Mouse (Mus musculus) macrophage (primary cell): ENCODE measurements around the gene Guca2a. TPM values are rescaled to one million over a fixed set of nuclear protein-coding genes. Genes with fewer than 3 reads are reported as not detected.
A peak's percentile ranks its signal among the peaks of the same experiment; 100 is the strongest.
"Not testable (repeated sequence)": the region's sequence is repeated elsewhere in the genome, so short reads cannot be mapped to it uniquely, and the experiment has no call there.

ENCODE experiments used
- H3K27ac ChIP-seq: fragments of 350-480 bp; formaldehyde crosslinking; 2 replicates; pipeline ENCODE4 v1.9.0; 2021
- H3K36me3 ChIP-seq: fragments of 350-480 bp; formaldehyde crosslinking; 2 replicates; pipeline ENCODE4 v1.9.0; 2021; ENCODE audit errors: inconsistent target
- H3K4me3 ChIP-seq: fragments of 350-480 bp; formaldehyde crosslinking; 2 replicates; pipeline ENCODE4 v1.9.0; 2021; ENCODE audit errors: inconsistent target
- H3K79me2 ChIP-seq: fragments of 350-480 bp; formaldehyde crosslinking; 2 replicates; pipeline ENCODE4 v1.9.0; 2021; ENCODE audit errors: inconsistent target
- WGBS: methylation state at CpG from one replicate; pipeline ENCODE4 v1.1.7; 2026; ENCODE audit warnings: inconsistent platforms; ENCODE audit not compliant: missing documents; 5-methylcytosine and 5-hydroxymethylcytosine counted together
- polyA plus RNA-seq: library from polyadenylated mRNA; stranded (reverse); fragments of 250-400 nt; gene quantifications from 3 replicates; pipeline ENCODE4 v1.2.4, GENCODE M21; 2018; ENCODE audit warnings: inconsistent platforms
- total RNA-seq, 78 experiments: library from RNA; depleted of rRNA; stranded (reverse); fragments of 250-400 nt; gene quantifications; 1 replicate in 9 of 78; 2 replicates in 24 of 78; 3 replicates in 43 of 78; 4 replicates in 2 of 78; pipeline ENCODE4 v1.2.4; 2018; ENCODE audit warnings: inconsistent platforms in 56 of 78

Gene Guca2a
- not detected for total RNA-seq (2018; cell fraction: chromatin; rRNA removed)
- total RNA-seq (2018; cell fraction: cytosol; rRNA removed) = not detected
- total RNA-seq (2018; cell fraction: nucleus; rRNA removed) = 1 to 10 TPM in 1 of 26 experiments, not detected in 25; 1.1 TPM
- polyA plus RNA-seq = not detected in 3 replicates

GRCm38 (mm10) chr4:119637176-119637845, at the start of gene Guca2a:
Gene Guca2a, plus strand, starts transcription at chr4:119637704.
- H3K4me3 ChIP-seq = no peak within 1 kb of the TSS
- H3K27ac ChIP-seq = no peak within 1 kb of the TSS
- no peaks in the 10 kb centered on the region for H3K36me3 ChIP-seq
- no peaks in the 10 kb centered on the region for H3K79me2 ChIP-seq
- WGBS = 70% methylated on average over 4 of the region's 4 CpGs

GRCm38 (mm10) chr4:119588037-119588436, 49.5 kb upstream of the Guca2a start:
- WGBS = 94% methylated on average over 2 of the region's 2 CpGs
- Histone ChIP-seq H3K36me3 (0 out of 2 replicates have a peak, but pooled peaks cover 4% of the 10 kb centered on the region), H3K4me3 (no peak overlapping the region), H3K27ac (no peak overlapping the region), H3K79me2 (peaks cover 86% of the 10 kb centered on the region)

GRCm38 (mm10) chr4:119589423-119589822, 48.1 kb upstream of the Guca2a start:
- H3K4me3 ChIP-seq = no peak overlapping the region
- WGBS = 100% methylated on average over 2 of the region's 2 CpGs
- H3K79me2 ChIP-seq = peaks cover 83% of the 10 kb centered on the region
- 0 out of 2 replicates have a peak, but pooled peaks cover 4% of the 10 kb centered on the region for H3K36me3 ChIP-seq
- no peak overlapping the region for H3K27ac ChIP-seq

GRCm38 (mm10) chr4:119590027-119590426, 47.5 kb upstream of the Guca2a start:
- no CpG with 5 or more reads among the region's 1 CpGs for WGBS
- H3K79me2 ChIP-seq = peaks cover 83% of the 10 kb centered on the region
- 0 out of 2 replicates have a peak, but pooled peaks cover 4% of the 10 kb centered on the region for H3K36me3 ChIP-seq
- H3K27ac ChIP-seq = no peak overlapping the region
- H3K4me3 ChIP-seq = no peak overlapping the region

GRCm38 (mm10) chr4:119592479-119592878, 45.0 kb upstream of the Guca2a start:
- WGBS = 100% methylated on average over 3 of the region's 3 CpGs
- Histone ChIP-seq H3K27ac (no peak overlapping the region), H3K4me3 (no peak overlapping the region), H3K36me3 (0 out of 2 replicates have a peak, but pooled peaks cover 3% of the 10 kb centered on the region), H3K79me2 (peaks cover 68% of the 10 kb centered on the region)

GRCm38 (mm10) chr4:119594331-119594730, 43.2 kb upstream of the Guca2a start:
- peaks cover 54% of the 10 kb centered on the region for H3K79me2 ChIP-seq
- H3K27ac ChIP-seq = no peak overlapping the region
- no peaks in the 10 kb centered on the region for H3K36me3 ChIP-seq
- H3K4me3 ChIP-seq = no peak overlapping the region
- WGBS = 92% methylated on average over 13 of the region's 14 CpGs

- H3K36me3 ChIP-seq = peaks cover 7% of the 10 kb centered on the region; the same call in 1 of the 2 replicates
- WGBS = 100% methylated on average over 1 of the region's 1 CpGs
- H3K27ac ChIP-seq = no peak overlapping the region
- no peak overlapping the region for H3K4me3 ChIP-seq
- H3K79me2 ChIP-seq = peaks cover 19% of the 10 kb centered on the region; the same call in 1 of the 2 replicates
These were observed 37.9 kb upstream of the Guca2a start for GRCm38 (mm10) chr4:119599605-119600004.

GRCm38 (mm10) chr4:119609488-119609887, 28.0 kb upstream of the Guca2a start:
- 0% methylated on average over 1 of the region's 1 CpGs for WGBS

GRCm38 (mm10) chr4:119614078-119614477, 23.4 kb upstream of the Guca2a start:
- Histone ChIP-seq H3K27ac (peak overlapping the region; percentile 17; the same call in 1 of the 2 replicates), H3K79me2 (peaks cover 13% of the 10 kb centered on the region), H3K36me3 (no peaks in the 10 kb centered on the region), H3K4me3 (no peak overlapping the region)
- WGBS = 38% methylated on average over 1 of the region's 1 CpGs

More at GRCm38 (mm10) chr4:119609488-119609887, 28.0 kb upstream of the Guca2a start:
- H3K36me3 ChIP-seq = no peaks in the 10 kb centered on the region
- no peak overlapping the region for H3K4me3 ChIP-seq
- H3K27ac ChIP-seq = no peak overlapping the region
- H3K79me2 ChIP-seq = peaks cover 40% of the 10 kb centered on the region

- Histone ChIP-seq H3K36me3 (no peaks in the 10 kb centered on the region), H3K27ac (no peak overlapping the region), H3K4me3 (no peak overlapping the region), H3K79me2 (peaks cover 13% of the 10 kb centered on the region)
- 84% methylated on average over 4 of the region's 4 CpGs for WGBS
These were observed 22.8 kb upstream of the Guca2a start for GRCm38 (mm10) chr4:119614724-119615123.

- Histone ChIP-seq H3K4me3 (no peak overlapping the region), H3K36me3 (peaks cover 53% of the 10 kb centered on the region; the same call in 1 of the 2 replicates), H3K27ac (no peak overlapping the region), H3K79me2 (no peaks in the 10 kb centered on the region)
- 100% methylated on average over 7 of the region's 7 CpGs for WGBS
These were observed 11.3 kb upstream of the Guca2a start for GRCm38 (mm10) chr4:119626081-119626645.

- H3K27ac ChIP-seq = no peak overlapping the region
- H3K4me3 ChIP-seq = no peak overlapping the region
- peaks cover 45% of the 10 kb centered on the region; the same call in 1 of the 2 replicates for H3K36me3 ChIP-seq
- no peaks in the 10 kb centered on the region for H3K79me2 ChIP-seq
- 92% methylated on average over 3 of the region's 3 CpGs for WGBS
These were observed 10.6 kb upstream of the Guca2a start for GRCm38 (mm10) chr4:119626876-119627275.

- Histone ChIP-seq H3K79me2 (no peaks in the 10 kb centered on the region), H3K4me3 (no peak overlapping the region), H3K27ac (no peak overlapping the region), H3K36me3 (peaks cover 45% of the 10 kb centered on the region; the same call in 1 of the 2 replicates)
- WGBS = 89% methylated on average over 4 of the region's 4 CpGs
These were observed 10.2 kb upstream of the Guca2a start for GRCm38 (mm10) chr4:119627317-119627716.

GRCm38 (mm10) chr4:119628363-119628762, 9.1 kb upstream of the Guca2a start:
- not testable (repeated sequence) for H3K4me3 ChIP-seq, H3K79me2 ChIP-seq, H3K27ac ChIP-seq
- no CpG with 5 or more reads among the region's 4 CpGs for WGBS
- peaks cover 35% of the 10 kb centered on the region; the same call in 1 of the 2 replicates for H3K36me3 ChIP-seq
